ENCODE assay signal across 31 mouse cellular contexts in genomic region chr10:40640406-40640805, GRCm38 (mm10). TPM values are rescaled to one million over a fixed set of nuclear protein-coding genes. Genes with fewer than 3 reads are reported as not detected.
A peak's percentile ranks its signal among the peaks of the same experiment; 100 is the strongest.
DNase-seq lines count a peak whose midpoint lies in the region; ATAC-seq and TF ChIP-seq lines count a peak whose summit lies in the region.
"Had no signal": no experiment of that assay in that cellular context is flagged by ENCODE, and none has a peak within 500 bp of the region (broad histone marks: within the 10 kb centered on the region; RNA-seq: fewer than 3 reads in every experiment).

No protein-coding gene starts in this region.

- no peak for TF ChIP-seq CTCF in cerebellum, adult 2 months (IDR thresholded peaks at IDR 0.05; ENCODE audit: borderline replicate concordance, insufficient read depth, low read depth, low read length)
- no peak for TF ChIP-seq CTCF in layer of hippocampus, adult 2 months (conservative IDR thresholded peaks at IDR 0.05)
- no peak for TF ChIP-seq CTCF in cortical plate, adult 2 months (IDR thresholded peaks at IDR 0.05; ENCODE audit: extremely low read depth, insufficient read depth, low read length)

- no peaks in the 10 kb centered on the region for H3K27me3 ChIP-seq in cerebellum, adult 2 months (ENCODE audit: control insufficient read depth, insufficient read depth, low read length)
- H3K27me3 ChIP-seq: embryonic facial prominence, embryonic 13.5 days; forebrain, embryonic 12.5 days; forebrain, embryonic 15.5 days; heart, embryonic 13.5 days; hindbrain, embryonic 12.5 days; hindbrain, embryonic 15.5 days had no signal

- TF ChIP-seq POLR2A in cerebellum, adult 2 months (IDR thresholded peaks at IDR 0.05; ENCODE audit: borderline replicate concordance, insufficient read depth, low read length), result no peak
- no peak for TF ChIP-seq POLR2A in cortical plate, adult 2 months (IDR thresholded peaks at IDR 0.05; ENCODE audit: extremely low read depth, insufficient read depth, low read length)

- H3K4me3 ChIP-seq in cerebellum, adult 2 months (replicated peaks; ENCODE audit: insufficient read depth, low read depth, low read length), result no peak overlapping the region
- no peak overlapping the region for H3K4me3 ChIP-seq in layer of hippocampus, adult 2 months
- H3K4me3 ChIP-seq in cortical plate, adult 2 months (ENCODE audit: insufficient read depth, low read length), result no peak overlapping the region
- H3K4me3 ChIP-seq: embryonic facial prominence, embryonic 10.5 days; embryonic facial prominence, embryonic 13.5 days; erythroblast, embryonic 14.5 days; forebrain, embryonic 12.5 days; forebrain, embryonic 15.5 days; heart, adult 2 months; heart, embryonic 10.5 days; heart, embryonic 13.5 days; hindbrain, embryonic 12.5 days; hindbrain, embryonic 15.5 days had no signal

- H3K4me1 ChIP-seq in cerebellum, adult 2 months (ENCODE audit: control insufficient read depth, insufficient read depth, low read length), result peaks cover 34% of the 10 kb centered on the region
- H3K4me1 ChIP-seq in cortical plate, adult 2 months (ENCODE audit: control insufficient read depth, insufficient read depth, low read length), result peaks cover 3% of the 10 kb centered on the region

- intact Hi-C loops in heart, postnatal 25 days (cut with DNase I), result loop anchor here (10.0 kb wide), 1 partner anchor 624 kb away; no protein-coding TSS in a partner anchor

- ATAC-seq in cerebellum, adult (ENCODE audit: insufficient number of reproducible peaks, low FRiP score, low TSS enrichment), result no peak
- ATAC-seq: forebrain, embryonic 15.5 days had no signal

- H3K27ac ChIP-seq in cerebellum, adult 2 months (ENCODE audit: insufficient read depth, low read length), result peak overlapping the region; percentile 23; the same call in 1 of the 2 replicates
- H3K27ac ChIP-seq in layer of hippocampus, adult 2 months, result peak overlapping the region; percentile 98
- peak overlapping the region; percentile 91 for H3K27ac ChIP-seq in cortical plate, adult 2 months (ENCODE audit: insufficient read depth, low read length)
- H3K27ac ChIP-seq: embryonic facial prominence, embryonic 10.5 days; embryonic facial prominence, embryonic 13.5 days; forebrain, embryonic 12.5 days; forebrain, embryonic 15.5 days; heart, adult 2 months; heart, embryonic 10.5 days; heart, embryonic 13.5 days; hindbrain, embryonic 12.5 days; hindbrain, embryonic 15.5 days had no signal

- no peak for DNase-seq in cerebellum, adult 2 months
- DNase-seq in layer of hippocampus, adult 2 months (ENCODE audit: low spot score in 2 of 2), result no peak
- no peak for DNase-seq in layer of hippocampus, adult 11-12 months (ENCODE audit: low spot score)
- DNase-seq in ES-CJ7 (ENCODE audit: low read depth, low spot score), result peak; percentile 51
- no peak for DNase-seq in heart, postnatal 25 days (ENCODE audit: low spot score)
- DNase-seq in yolk sac, embryonic 10.5 days (ENCODE audit: low spot score), result no peak
- DNase-seq: adrenal gland, adult 2 months; adrenal gland, postnatal 14 days; cerebellum, adult 18-20 months; cerebellum, adult 9-11 months; cerebellum, postnatal 25 days; embryo, embryonic 11 days; gastrocnemius, postnatal 10 days; gastrocnemius, postnatal 36 days; heart, adult 2 months; heart, postnatal 14 days had no signal

- WGBS in cerebellum, adult 2 months, result 89% methylated on average over 4 of the region's 4 CpGs

RNA-seq across cellular contexts. Expression of gene Ddo, which starts 10.6 kb away (rescaled TPM):
- polyA plus RNA-seq in cerebellum, adult 2 months (2012; rRNA removed), result 22.6 and 25.1 TPM in 2 replicates
- 10 to 100 TPM; 18.9 to 21.5 TPM for total RNA-seq in layer of hippocampus, adult 2 months (2021)
- polyA plus RNA-seq in cortical plate, adult 2 months (2012; rRNA removed), result 7.7 and 8.4 TPM in 2 replicates
- total RNA-seq in heart, postnatal 25 days (2021), result 10 to 100 TPM; 39.0 to 39.4 TPM
- total RNA-seq: common myeloid progenitor, adult 5-6 weeks; ES-E14; granulocyte monocyte progenitor cell, adult 5-6 weeks; hematopoietic stem cell, adult 5-6 weeks had no signal
- polyA plus RNA-seq: erythroblast, embryonic 14.5 days had no signal

RNA-seq across cellular contexts. Expression of gene Mettl24, which starts 42.7 kb away (rescaled TPM):
- 0.62 and 0.76 TPM in 2 replicates for polyA plus RNA-seq in cerebellum, adult 2 months (2012; rRNA removed)
- total RNA-seq in layer of hippocampus, adult 2 months (2021), result 1 to 10 TPM; 2.0 to 2.8 TPM
- 1.4 and 1.6 TPM in 2 replicates for polyA plus RNA-seq in cortical plate, adult 2 months (2012; rRNA removed)
- 1 to 10 TPM; 1.2 to 1.6 TPM for total RNA-seq in heart, postnatal 25 days (2021)
- total RNA-seq: common myeloid progenitor, adult 5-6 weeks; hematopoietic stem cell, adult 5-6 weeks had no signal
- polyA plus RNA-seq: erythroblast, embryonic 14.5 days had no signal

Comparison
In these comparisons a context has a peak if more than half of its experiments do, and no peak if none do; other contexts are left out.
1. H3K27ac ChIP-seq: peak in every context shown above with its lines; median percentile 98 in layer of hippocampus, adult 2 months; 91 in cortical plate, adult 2 months; 23 in cerebellum, adult 2 months.